In the genomic region with DNA sequence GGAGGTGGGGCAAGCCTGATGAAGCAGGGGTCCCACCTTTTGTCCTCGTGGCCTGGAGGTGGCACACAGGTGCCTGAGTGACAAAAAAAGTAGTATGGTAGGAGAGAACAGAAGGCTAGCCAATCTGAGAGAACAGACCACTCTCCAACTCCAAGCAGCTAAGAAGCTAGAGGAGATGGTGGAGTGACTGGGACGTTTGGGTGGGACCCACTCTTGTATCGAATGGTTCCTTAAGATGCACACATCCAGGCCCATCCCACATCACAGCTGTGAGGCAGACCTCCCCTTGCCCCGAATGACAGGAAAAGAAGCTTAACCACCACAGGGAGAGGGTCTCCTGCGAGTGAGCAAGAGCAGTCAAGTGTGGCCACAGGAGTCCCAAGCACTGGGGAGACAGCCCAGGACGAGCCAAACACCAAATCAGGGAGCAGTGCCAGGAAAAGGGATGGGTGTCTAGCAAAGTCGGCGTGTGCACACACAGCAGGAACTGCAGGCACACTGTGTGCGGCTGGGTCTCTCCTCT, we compare ENCODE assay signal across 11 mouse cellular contexts.
DNase-seq lines count a peak whose midpoint lies in the region; ATAC-seq lines count a peak whose summit lies in the region.
"Had no signal": no experiment of that assay in that cellular context is flagged by ENCODE, and none has a peak within 500 bp of the region (broad histone marks: within the 10 kb centered on the region; RNA-seq: fewer than 3 reads in every experiment).

No protein-coding gene starts in this region.

- peak overlapping the region; percentile 48 for H3K4me2 ChIP-seq in kidney, embryonic 14.5 days (replicated peaks; ENCODE audit: low read depth, low read length)
- peak overlapping the region; percentile 19 for H3K4me2 ChIP-seq in embryonic facial prominence, embryonic 11.5 days (ENCODE audit: low read depth, low read length)
- H3K4me2 ChIP-seq in hindbrain, embryonic 15.5 days, result peak overlapping the region; percentile 46
- peak overlapping the region; percentile 46 for H3K4me2 ChIP-seq in midbrain, embryonic 16.5 days (ENCODE audit: low read length)
- H3K4me2 ChIP-seq: liver, embryonic 15.5 days had no signal

- peaks cover 18% of the 10 kb centered on the region for H3K4me1 ChIP-seq in kidney, embryonic 14.5 days (ENCODE audit: control insufficient read depth, insufficient read depth, low read length)
- H3K4me1 ChIP-seq in embryonic facial prominence, embryonic 11.5 days (ENCODE audit: control insufficient read depth, insufficient read depth, low read length), result peaks cover 2% of the 10 kb centered on the region
- peaks cover 71% of the 10 kb centered on the region for H3K4me1 ChIP-seq in hindbrain, embryonic 15.5 days (replicated peaks)
- H3K4me1 ChIP-seq in midbrain, embryonic 16.5 days (ENCODE audit: control insufficient read depth, insufficient read depth, low read length), result peaks cover 63% of the 10 kb centered on the region
- H3K4me1 ChIP-seq: liver, embryonic 15.5 days had no signal

- H3K9me3 ChIP-seq in kidney, embryonic 14.5 days (ENCODE audit: control insufficient read depth, low read length), result no peaks in the 10 kb centered on the region
- H3K9me3 ChIP-seq in embryonic facial prominence, embryonic 11.5 days (replicated peaks; ENCODE audit: control insufficient read depth, low read length), result no peaks in the 10 kb centered on the region
- H3K9me3 ChIP-seq in hindbrain, embryonic 15.5 days, result no peaks in the 10 kb centered on the region
- no peaks in the 10 kb centered on the region for H3K9me3 ChIP-seq in midbrain, embryonic 16.5 days (replicated peaks; ENCODE audit: control insufficient read depth, low read length, poor library complexity, severe bottlenecking)
- H3K9me3 ChIP-seq: liver, embryonic 15.5 days had no signal

- ATAC-seq in kidney, embryonic 14.5 days (ENCODE audit: low FRiP score, low TSS enrichment), result peak; percentile 58
- no peak; the same call in 1 of the 2 replicates for ATAC-seq in embryonic facial prominence, embryonic 11.5 days (replicated peaks; ENCODE audit: insufficient number of reproducible peaks, low FRiP score, low TSS enrichment, low read depth)
- peak; percentile 24 for ATAC-seq in hindbrain, embryonic 15.5 days (ENCODE audit: low FRiP score, low read depth)
- peak; percentile 9; the same call in 1 of the 2 replicates for ATAC-seq in midbrain, embryonic 16.5 days

- no peaks in the 10 kb centered on the region for H3K36me3 ChIP-seq in kidney, embryonic 14.5 days (ENCODE audit: control insufficient read depth, insufficient read depth, low read length)
- no peaks in the 10 kb centered on the region for H3K36me3 ChIP-seq in embryonic facial prominence, embryonic 11.5 days (replicated peaks; ENCODE audit: control insufficient read depth, insufficient read depth, low read depth, low read length)
- no peaks in the 10 kb centered on the region for H3K36me3 ChIP-seq in hindbrain, embryonic 15.5 days
- H3K36me3 ChIP-seq in midbrain, embryonic 16.5 days (ENCODE audit: control insufficient read depth, insufficient read depth, low read length), result no peaks in the 10 kb centered on the region
- H3K36me3 ChIP-seq: G1E; liver, embryonic 15.5 days had no signal

- no peaks in the 10 kb centered on the region for H3K27me3 ChIP-seq in kidney, embryonic 14.5 days (ENCODE audit: control insufficient read depth, insufficient read depth, low read length)
- H3K27me3 ChIP-seq in embryonic facial prominence, embryonic 11.5 days (ENCODE audit: control insufficient read depth, insufficient read depth, low read length), result no peaks in the 10 kb centered on the region
- no peaks in the 10 kb centered on the region for H3K27me3 ChIP-seq in hindbrain, embryonic 15.5 days
- H3K27me3 ChIP-seq in midbrain, embryonic 16.5 days (ENCODE audit: control insufficient read depth, insufficient read depth, low read depth, low read length), result no peaks in the 10 kb centered on the region
- H3K27me3 ChIP-seq: liver, embryonic 15.5 days had no signal

- peak overlapping the region; percentile 18; the same call in 1 of the 2 replicates for H3K4me3 ChIP-seq in kidney, embryonic 14.5 days (ENCODE audit: low read length)
- H3K4me3 ChIP-seq in embryonic facial prominence, embryonic 11.5 days (ENCODE audit: low read depth, low read length), result no peak overlapping the region
- H3K4me3 ChIP-seq in hindbrain, embryonic 15.5 days, result no peak overlapping the region
- H3K4me3 ChIP-seq in midbrain, embryonic 16.5 days (ENCODE audit: low read depth, low read length), result no peak overlapping the region
- H3K4me3 ChIP-seq: erythroblast, embryonic 14.5 days; liver, embryonic 15.5 days had no signal

- peak overlapping the region; percentile 37; the same call in 1 of the 2 replicates for H3K9ac ChIP-seq in kidney, embryonic 14.5 days (ENCODE audit: low read depth, low read length)
- no peak overlapping the region for H3K9ac ChIP-seq in embryonic facial prominence, embryonic 11.5 days (replicated peaks; ENCODE audit: low read length)
- 0 out of 2 replicates have a peak overlapping the region, but pooled peaks have one; percentile 1 for H3K9ac ChIP-seq in hindbrain, embryonic 15.5 days
- peak overlapping the region; percentile 27 for H3K9ac ChIP-seq in midbrain, embryonic 16.5 days (ENCODE audit: low read depth, low read length)
- H3K9ac ChIP-seq: liver, embryonic 15.5 days had no signal

- 19% methylated on average over 9 of the region's 9 CpGs for WGBS in kidney, embryonic 14.5 days
- WGBS in embryonic facial prominence, embryonic 11.5 days, result 19% methylated on average over 9 of the region's 9 CpGs
- 16% methylated on average over 9 of the region's 9 CpGs for WGBS in hindbrain, embryonic 15.5 days
- WGBS in midbrain, embryonic 16.5 days, result 17% methylated on average over 9 of the region's 9 CpGs

- no peak for DNase-seq in kidney, adult 9 months
- peak; percentile 9 for DNase-seq in embryonic facial prominence, embryonic 11.5 days (ENCODE audit: low spot score)
- DNase-seq in thymus, postnatal 36 days, result no peak
- DNase-seq in gastrocnemius, postnatal 25 days, result no peak
- DNase-seq in layer of hippocampus, adult 18-20 months (ENCODE audit: low spot score in 2 of 2), result no peak

- H3K27ac ChIP-seq in kidney, embryonic 14.5 days (ENCODE audit: low read depth, low read length), result peak overlapping the region; percentile 73
- peak overlapping the region; percentile 36 for H3K27ac ChIP-seq in embryonic facial prominence, embryonic 11.5 days (replicated peaks; ENCODE audit: low read depth, low read length)
- H3K27ac ChIP-seq in hindbrain, embryonic 15.5 days (replicated peaks), result peak overlapping the region; percentile 78
- H3K27ac ChIP-seq in midbrain, embryonic 16.5 days (ENCODE audit: low read length), result peak overlapping the region; percentile 85
- H3K27ac ChIP-seq: liver, embryonic 15.5 days had no signal
